Mouse (Mus musculus): ENCODE results near the gene Taf10. TPM values are rescaled to one million over a fixed set of nuclear protein-coding genes. Genes with fewer than 3 reads are reported as not detected.

Gene Taf10
- polyA plus RNA-seq, 1 experiment from 2014 or later, result 175 TPM

- Histone ChIP-seq H3K36me3 (ENCODE audit: control insufficient read depth, insufficient read depth, low read length) (peaks cover under 1% of the 10 kb centered on the region), H3K4me3 (ENCODE audit: low read depth, low read length) (no peak overlapping the region; the same call in 1 of the 2 replicates), H3K4me2 (replicated peaks; ENCODE audit: low read depth, low read length) (peak overlapping the region; percentile 25; the same call in 1 of the 2 replicates), H3K27me3 (ENCODE audit: control insufficient read depth, insufficient read depth, low read length) (no peaks in the 10 kb centered on the region), H3K4me1 (replicated peaks; ENCODE audit: control insufficient read depth, insufficient read depth, low read length) (peaks cover 5% of the 10 kb centered on the region), H3K9me3 (ENCODE audit: control insufficient read depth, low read length) (no peaks in the 10 kb centered on the region), H3K27ac (ENCODE audit: low read depth, low read length) (peak overlapping the region; percentile 72; the same call in 1 of the 2 replicates), H3K9ac (ENCODE audit: low read depth, low read length) (no peak overlapping the region)
- 42% methylated on average over 13 of the region's 13 CpGs for WGBS
- ATAC-seq (ENCODE audit: low FRiP score) (peak; percentile 59), DNase-seq (ENCODE audit: low spot score) (peak; percentile 71)
Observed at GRCm38 (mm10) chr7:105777797-105778552, 33.8 kb upstream of the Taf10 start.

- H3K36me3 ChIP-seq (ENCODE audit: control insufficient read depth, insufficient read depth, low read length), result peaks cover 7% of the 10 kb centered on the region
- H3K4me1 ChIP-seq (replicated peaks; ENCODE audit: control insufficient read depth, insufficient read depth, low read length), result peaks cover 5% of the 10 kb centered on the region
- 94% methylated on average over 1 of the region's 1 CpGs for WGBS
- no peaks in the 10 kb centered on the region for H3K27me3 ChIP-seq (ENCODE audit: control insufficient read depth, insufficient read depth, low read length)
- no peak overlapping the region for H3K27ac ChIP-seq (ENCODE audit: low read depth, low read length)
- H3K9ac ChIP-seq (ENCODE audit: low read depth, low read length), result no peak overlapping the region
- H3K4me3 ChIP-seq (ENCODE audit: low read depth, low read length), result no peak overlapping the region
- no peak overlapping the region for H3K4me2 ChIP-seq (replicated peaks; ENCODE audit: low read depth, low read length)
- DNase-seq (ENCODE audit: low spot score) (no peak), ATAC-seq (ENCODE audit: low FRiP score) (no peak)
- no peaks in the 10 kb centered on the region for H3K9me3 ChIP-seq (ENCODE audit: control insufficient read depth, low read length)
Observed at GRCm38 (mm10) chr7:105777316-105777715, 33.2 kb upstream of the Taf10 start.

DNA sequence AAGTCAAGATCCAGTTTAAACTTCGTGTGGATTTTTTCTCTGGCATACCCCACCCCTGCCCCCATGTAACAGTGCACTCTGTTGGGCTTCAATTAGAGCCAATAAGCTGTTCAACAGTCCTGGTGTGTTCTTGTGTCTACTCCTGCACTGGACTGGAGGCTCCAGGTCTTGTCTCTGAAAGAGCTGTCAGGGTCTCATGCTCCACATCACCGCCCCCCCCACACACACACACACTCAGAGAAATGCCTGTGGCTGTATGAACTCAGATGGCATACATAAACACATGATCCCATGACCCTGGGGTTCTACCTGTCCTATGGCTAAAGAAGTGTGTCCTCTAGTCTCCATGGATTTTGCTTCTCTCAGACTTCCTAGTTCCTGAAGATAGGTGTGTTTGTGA lies 31.9 kb upstream of the Taf10 start:
- DNase-seq (ENCODE audit: low spot score) (no peak), ATAC-seq (ENCODE audit: low FRiP score) (no peak)
- Histone ChIP-seq H3K9me3 (ENCODE audit: control insufficient read depth, low read length) (no peaks in the 10 kb centered on the region), H3K4me1 (replicated peaks; ENCODE audit: control insufficient read depth, insufficient read depth, low read length) (peaks cover 5% of the 10 kb centered on the region), H3K36me3 (ENCODE audit: control insufficient read depth, insufficient read depth, low read length) (peaks cover 8% of the 10 kb centered on the region), H3K4me2 (replicated peaks; ENCODE audit: low read depth, low read length) (no peak overlapping the region), H3K4me3 (ENCODE audit: low read depth, low read length) (no peak overlapping the region), H3K27me3 (ENCODE audit: control insufficient read depth, insufficient read depth, low read length) (no peaks in the 10 kb centered on the region), H3K9ac (ENCODE audit: low read depth, low read length) (no peak overlapping the region), H3K27ac (ENCODE audit: low read depth, low read length) (no peak overlapping the region)
- 94% methylated on average over 2 of the region's 2 CpGs for WGBS

GRCm38 (mm10) chr7:105774661-105775060 lies 30.5 kb upstream of the Taf10 start:
- Histone ChIP-seq H3K4me1 (replicated peaks; ENCODE audit: control insufficient read depth, insufficient read depth, low read length) (peaks cover 5% of the 10 kb centered on the region), H3K36me3 (ENCODE audit: control insufficient read depth, insufficient read depth, low read length) (peaks cover 8% of the 10 kb centered on the region)
- 55% methylated on average over 8 of the region's 8 CpGs for WGBS

DNA sequence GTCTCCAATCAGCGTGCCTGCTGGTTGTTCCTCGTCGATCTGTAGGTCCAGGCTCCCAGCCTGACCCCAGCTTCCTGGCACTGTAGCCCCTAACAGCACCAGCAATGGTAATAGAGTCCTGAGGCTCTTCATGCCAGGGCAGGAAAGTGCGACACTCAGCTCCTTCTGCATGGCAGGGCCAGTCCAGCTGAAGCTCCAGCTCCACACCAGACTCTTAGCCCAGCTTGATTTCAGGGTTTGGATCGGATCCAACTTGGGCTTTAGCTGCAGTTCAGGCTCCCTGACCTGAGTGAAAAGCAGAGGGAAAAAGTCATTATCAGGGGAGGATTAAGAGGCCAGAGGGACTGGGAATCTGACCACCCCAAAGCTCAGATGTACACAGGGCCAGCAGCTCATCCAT lies 28.9 kb upstream of the Taf10 start:
- no peak overlapping the region for H3K4me3 ChIP-seq (ENCODE audit: low read depth, low read length)
- H3K4me2 ChIP-seq (replicated peaks; ENCODE audit: low read depth, low read length), result no peak overlapping the region
- 88% methylated on average over 5 of the region's 5 CpGs for WGBS
- H3K9ac ChIP-seq (ENCODE audit: low read depth, low read length), result no peak overlapping the region
- H3K27me3 ChIP-seq (ENCODE audit: control insufficient read depth, insufficient read depth, low read length), result no peaks in the 10 kb centered on the region
- H3K9me3 ChIP-seq (ENCODE audit: control insufficient read depth, low read length), result no peaks in the 10 kb centered on the region
- H3K36me3 ChIP-seq (ENCODE audit: control insufficient read depth, insufficient read depth, low read length), result peaks cover 8% of the 10 kb centered on the region
- DNase-seq (ENCODE audit: low spot score) (no peak), ATAC-seq (ENCODE audit: low FRiP score) (no peak)
- H3K4me1 ChIP-seq (replicated peaks; ENCODE audit: control insufficient read depth, insufficient read depth, low read length), result peaks cover 4% of the 10 kb centered on the region
- H3K27ac ChIP-seq (ENCODE audit: low read depth, low read length), result no peak overlapping the region

More at GRCm38 (mm10) chr7:105774661-105775060, 30.5 kb upstream of the Taf10 start:
- Histone ChIP-seq H3K9me3 (ENCODE audit: control insufficient read depth, low read length) (no peaks in the 10 kb centered on the region), H3K9ac (ENCODE audit: low read depth, low read length) (no peak overlapping the region), H3K4me3 (ENCODE audit: low read depth, low read length) (no peak overlapping the region), H3K27ac (ENCODE audit: low read depth, low read length) (no peak overlapping the region), H3K4me2 (replicated peaks; ENCODE audit: low read depth, low read length) (no peak overlapping the region), H3K27me3 (ENCODE audit: control insufficient read depth, insufficient read depth, low read length) (no peaks in the 10 kb centered on the region)
- no peak for DNase-seq (ENCODE audit: low spot score)
- no peak for ATAC-seq (ENCODE audit: low FRiP score)

DNA sequence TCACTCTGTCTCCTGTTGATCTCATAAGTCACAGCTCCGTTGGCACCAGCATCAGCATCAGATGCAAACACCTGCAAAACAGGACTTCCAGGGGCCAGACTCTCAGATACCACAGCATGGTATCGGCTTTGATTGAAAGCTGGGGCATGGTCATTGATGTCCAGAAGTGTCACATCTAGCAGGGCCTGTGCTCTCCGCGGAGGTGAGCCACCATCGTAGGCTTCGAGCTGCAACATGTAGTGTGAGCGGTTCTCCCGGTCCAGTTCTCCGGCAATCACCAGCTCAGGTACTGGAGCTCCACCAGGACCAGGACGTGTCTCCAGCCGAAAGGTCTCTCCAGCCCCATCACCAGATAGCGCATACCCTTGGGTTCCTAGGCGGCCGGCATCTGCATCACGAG lies 28.2 kb upstream of the Taf10 start:
- no peak overlapping the region for H3K4me3 ChIP-seq (ENCODE audit: low read depth, low read length)
- ATAC-seq (ENCODE audit: low FRiP score) (no peak), DNase-seq (ENCODE audit: low spot score) (no peak)
- H3K36me3 ChIP-seq (ENCODE audit: control insufficient read depth, insufficient read depth, low read length), result peaks cover 8% of the 10 kb centered on the region
- no peaks in the 10 kb centered on the region for H3K27me3 ChIP-seq (ENCODE audit: control insufficient read depth, insufficient read depth, low read length)
- no peaks in the 10 kb centered on the region for H3K9me3 ChIP-seq (ENCODE audit: control insufficient read depth, low read length)
- H3K4me2 ChIP-seq (replicated peaks; ENCODE audit: low read depth, low read length), result no peak overlapping the region
- H3K27ac ChIP-seq (ENCODE audit: low read depth, low read length), result no peak overlapping the region
- 92% methylated on average over 15 of the region's 15 CpGs for WGBS
- no peak overlapping the region for H3K9ac ChIP-seq (ENCODE audit: low read depth, low read length)
- peaks cover 7% of the 10 kb centered on the region for H3K4me1 ChIP-seq (replicated peaks; ENCODE audit: control insufficient read depth, insufficient read depth, low read length)

- H3K9me3 ChIP-seq (ENCODE audit: control insufficient read depth, low read length), result no peaks in the 10 kb centered on the region
- peaks cover under 1% of the 10 kb centered on the region; the same call in 1 of the 2 replicates for H3K27me3 ChIP-seq (ENCODE audit: control insufficient read depth, insufficient read depth, low read length)
- DNase-seq (ENCODE audit: low spot score) (no peak), ATAC-seq (ENCODE audit: low FRiP score) (no peak)
- WGBS, result 97% methylated on average over 3 of the region's 3 CpGs
- H3K4me2 ChIP-seq (replicated peaks; ENCODE audit: low read depth, low read length), result no peak overlapping the region
- peaks cover 7% of the 10 kb centered on the region for H3K4me1 ChIP-seq (replicated peaks; ENCODE audit: control insufficient read depth, insufficient read depth, low read length)
- H3K36me3 ChIP-seq (ENCODE audit: control insufficient read depth, insufficient read depth, low read length), result peaks cover 12% of the 10 kb centered on the region
- H3K27ac ChIP-seq (ENCODE audit: low read depth, low read length), result no peak overlapping the region
- H3K4me3 ChIP-seq (ENCODE audit: low read depth, low read length), result no peak overlapping the region
- no peak overlapping the region for H3K9ac ChIP-seq (ENCODE audit: low read depth, low read length)
Observed at GRCm38 (mm10) chr7:105769959-105770358, 25.8 kb upstream of the Taf10 start.

DNA sequence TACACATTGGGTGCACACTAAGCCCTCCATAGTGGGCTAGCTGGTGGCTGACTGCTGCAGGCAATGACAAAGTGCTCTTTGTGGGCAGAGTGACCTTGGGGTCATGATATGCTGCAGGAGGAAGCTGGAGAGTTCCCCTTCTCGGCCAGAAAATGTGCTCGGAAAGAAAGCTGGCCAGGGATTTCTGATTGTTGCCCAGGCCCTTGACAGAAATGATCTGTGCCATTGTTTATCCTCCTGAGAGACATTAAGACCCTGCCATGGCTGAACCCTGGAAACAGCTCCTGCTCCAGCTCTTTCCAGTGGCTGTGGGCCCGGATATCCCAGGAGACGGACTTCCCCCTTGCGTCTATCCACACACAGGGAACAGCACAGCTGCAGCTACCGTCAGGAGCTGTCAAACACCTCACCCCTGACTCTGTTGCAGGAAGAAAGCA lies 23.6 kb upstream of the Taf10 start:
- Histone ChIP-seq H3K9me3 (ENCODE audit: control insufficient read depth, low read length) (no peaks in the 10 kb centered on the region), H3K27me3 (ENCODE audit: control insufficient read depth, insufficient read depth, low read length) (peaks cover 21% of the 10 kb centered on the region), H3K4me2 (replicated peaks; ENCODE audit: low read depth, low read length) (no peak overlapping the region; the same call in 1 of the 2 replicates), H3K27ac (ENCODE audit: low read depth, low read length) (peak overlapping the region; percentile 12), H3K36me3 (ENCODE audit: control insufficient read depth, insufficient read depth, low read length) (peaks cover 20% of the 10 kb centered on the region), H3K4me3 (ENCODE audit: low read depth, low read length) (no peak overlapping the region), H3K4me1 (replicated peaks; ENCODE audit: control insufficient read depth, insufficient read depth, low read length) (peaks cover 8% of the 10 kb centered on the region; the same call in 1 of the 2 replicates), H3K9ac (ENCODE audit: low read depth, low read length) (no peak overlapping the region)
- ATAC-seq (ENCODE audit: low FRiP score) (peak; percentile 59), DNase-seq (ENCODE audit: low spot score) (peak; percentile 49)
- 14% methylated on average over 6 of the region's 6 CpGs for WGBS

GRCm38 (mm10) chr7:105764331-105764730 lies 20.2 kb upstream of the Taf10 start:
- Histone ChIP-seq H3K4me1 (replicated peaks; ENCODE audit: control insufficient read depth, insufficient read depth, low read length) (peaks cover 9% of the 10 kb centered on the region; the same call in 1 of the 2 replicates), H3K27ac (ENCODE audit: low read depth, low read length) (no peak overlapping the region), H3K9ac (ENCODE audit: low read depth, low read length) (no peak overlapping the region), H3K4me3 (ENCODE audit: low read depth, low read length) (no peak overlapping the region), H3K36me3 (ENCODE audit: control insufficient read depth, insufficient read depth, low read length) (peaks cover 25% of the 10 kb centered on the region), H3K27me3 (ENCODE audit: control insufficient read depth, insufficient read depth, low read length) (peaks cover 27% of the 10 kb centered on the region), H3K4me2 (replicated peaks; ENCODE audit: low read depth, low read length) (no peak overlapping the region), H3K9me3 (ENCODE audit: control insufficient read depth, low read length) (no peaks in the 10 kb centered on the region)
- ATAC-seq (ENCODE audit: low FRiP score), result no peak
- DNase-seq (ENCODE audit: low spot score), result no peak
- WGBS, result 90% methylated on average over 11 of the region's 11 CpGs
